Mouse (Mus musculus) liver, embryonic 12.5 days (tissue): ENCODE results near the gene Vstm2b. TPM values are rescaled to one million over a fixed set of nuclear protein-coding genes. Genes with fewer than 3 reads are reported as not detected.

ENCODE experiments used
- ATAC-seq: fragments of 200-750 bp; cut with Nextera tagmentation; 2 replicates; pipeline ENCODE4 v1.8.0; 2017; ENCODE audit warnings: moderate number of reproducible peaks, mild to moderate bottlenecking, moderate library complexity
- H3K27ac ChIP-seq: fragments of 300-500 bp; sonication (generic); 2 replicates; pipeline ENCODE4 v1.5.1; 2016; ENCODE audit warnings: mild to moderate bottlenecking
- H3K27me3 ChIP-seq: fragments of 300-500 bp; sonication (generic); replicated peaks from 2 replicates; pipeline ENCODE4 v1.6.1; 2016; ENCODE audit warnings: mild to moderate bottlenecking, moderate library complexity
- H3K36me3 ChIP-seq: fragments of 300-500 bp; sonication (generic); 2 replicates; pipeline ENCODE4 v1.6.1; 2016; ENCODE audit warnings: mild to moderate bottlenecking, moderate library complexity
- H3K4me1 ChIP-seq: fragments of 300-500 bp; sonication (generic); 2 replicates; pipeline ENCODE4 v1.6.1; 2016
- H3K4me2 ChIP-seq: fragments of 300-500 bp; sonication (generic); 2 replicates; pipeline ENCODE4 v1.6.1; 2016; ENCODE audit warnings: mild to moderate bottlenecking, moderate library complexity
- H3K4me3 ChIP-seq: fragments of 300-500 bp; sonication (generic); 2 replicates; pipeline ENCODE4 v1.5.1; 2016; ENCODE audit warnings: mild to moderate bottlenecking, moderate library complexity
- H3K9ac ChIP-seq: fragments of 300-500 bp; sonication (generic); 2 replicates; pipeline ENCODE4 v1.6.1; 2016; ENCODE audit warnings: mild to moderate bottlenecking, moderate library complexity
- H3K9me3 ChIP-seq: fragments of 300-500 bp; sonication (generic); replicated peaks from 2 replicates; pipeline ENCODE4 v1.6.1; 2016; ENCODE audit warnings: mild to moderate bottlenecking, moderate library complexity
- WGBS: fragments of 180-500 bp; shearing (Covaris S2); methylation state at CpG from one replicate; pipeline ENCODE4 v1.1.7; 2016; ENCODE audit not compliant: insufficient replicate concordance; 5-methylcytosine and 5-hydroxymethylcytosine counted together
- polyA plus RNA-seq: library from polyadenylated mRNA; unstranded; fragments of >200 nt; fragmentation: Nextera tagmentation; extraction: Ambion mirVana; gene quantifications from 2 replicates; pipeline ENCODE4 v1.2.1, GENCODE M21; 2016

Gene Vstm2b
- polyA plus RNA-seq: 0.15 and 0.43 TPM in 2 replicates

- no peaks in the 10 kb centered on the region for H3K36me3 ChIP-seq
- H3K27ac ChIP-seq: no peak within 1 kb of the TSS
- no peaks in the 10 kb centered on the region for H3K9me3 ChIP-seq
- peak within 1 kb of the TSS; percentile 59 for H3K4me2 ChIP-seq
- H3K4me1 ChIP-seq: no peaks in the 10 kb centered on the region
- ATAC-seq: no peak
- WGBS: 6% methylated on average over 26 of the region's 35 CpGs
- no peak within 1 kb of the TSS for H3K9ac ChIP-seq
- peak within 1 kb of the TSS; percentile 35 for H3K4me3 ChIP-seq
- H3K27me3 ChIP-seq: peaks cover 78% of the 10 kb centered on the region
These were observed at the start of gene Vstm2b for GRCm38 (mm10) chr7:40898096-40898710. TSS of gene Vstm2b (plus strand) at chr7:40898328.

GRCm38 (mm10) chr7:40856088-40856625 is 42.0 kb upstream of the Vstm2b start:
- Histone ChIP-seq H3K9me3 (no peaks in the 10 kb centered on the region), H3K27ac (no peak overlapping the region), H3K4me3 (no peak overlapping the region), H3K27me3 (no peaks in the 10 kb centered on the region), H3K4me1 (no peaks in the 10 kb centered on the region), H3K36me3 (no peaks in the 10 kb centered on the region), H3K4me2 (no peak overlapping the region), H3K9ac (no peak overlapping the region)
- no peak for ATAC-seq
- WGBS: 59% methylated on average over 7 of the region's 7 CpGs

- 50% methylated on average over 7 of the region's 7 CpGs for WGBS
- Histone ChIP-seq H3K27ac (no peak overlapping the region), H3K27me3 (no peaks in the 10 kb centered on the region), H3K36me3 (no peaks in the 10 kb centered on the region), H3K4me3 (no peak overlapping the region), H3K4me2 (no peak overlapping the region), H3K4me1 (no peaks in the 10 kb centered on the region), H3K9ac (no peak overlapping the region), H3K9me3 (no peaks in the 10 kb centered on the region)
- no peak for ATAC-seq
These were observed 24.6 kb upstream of the Vstm2b start for GRCm38 (mm10) chr7:40873380-40873990.

- no peaks in the 10 kb centered on the region for H3K27me3 ChIP-seq
- no peak overlapping the region for H3K9ac ChIP-seq
- H3K4me3 ChIP-seq: no peak overlapping the region
- H3K27ac ChIP-seq: no peak overlapping the region
- H3K9me3 ChIP-seq: no peaks in the 10 kb centered on the region
- no peak for ATAC-seq
- no peak overlapping the region for H3K4me2 ChIP-seq
- no peaks in the 10 kb centered on the region for H3K36me3 ChIP-seq
- WGBS: 62% methylated on average over 8 of the region's 8 CpGs
- H3K4me1 ChIP-seq: no peaks in the 10 kb centered on the region
These were observed 13.2 kb upstream of the Vstm2b start for GRCm38 (mm10) chr7:40884855-40885489.

- Histone ChIP-seq H3K9ac (no peak overlapping the region), H3K4me2 (no peak overlapping the region), H3K9me3 (no peaks in the 10 kb centered on the region), H3K27ac (no peak overlapping the region), H3K36me3 (no peaks in the 10 kb centered on the region), H3K27me3 (no peaks in the 10 kb centered on the region), H3K4me3 (no peak overlapping the region), H3K4me1 (no peaks in the 10 kb centered on the region)
- WGBS: 69% methylated on average over 3 of the region's 3 CpGs
- no peak for ATAC-seq
These were observed 9.8 kb upstream of the Vstm2b start for GRCm38 (mm10) chr7:40888358-40888757.

GRCm38 (mm10) chr7:40896964-40897363 is 1.2 kb upstream of the Vstm2b start:
- WGBS: 34% methylated on average over 4 of the region's 4 CpGs
- no peak for ATAC-seq
- Histone ChIP-seq H3K9me3 (no peaks in the 10 kb centered on the region), H3K36me3 (no peaks in the 10 kb centered on the region), H3K4me1 (no peaks in the 10 kb centered on the region), H3K4me2 (no peak overlapping the region), H3K27me3 (peaks cover 66% of the 10 kb centered on the region), H3K9ac (no peak overlapping the region), H3K27ac (no peak overlapping the region), H3K4me3 (no peak overlapping the region)

- H3K36me3 ChIP-seq: no peaks in the 10 kb centered on the region
- peaks cover 84% of the 10 kb centered on the region for H3K27me3 ChIP-seq
- no peak overlapping the region for H3K9ac ChIP-seq
- peak overlapping the region; percentile 35 for H3K4me3 ChIP-seq
- no peaks in the 10 kb centered on the region for H3K4me1 ChIP-seq
- H3K27ac ChIP-seq: no peak overlapping the region
- WGBS: 2% methylated on average over 52 of the region's 70 CpGs
- H3K4me2 ChIP-seq: peak overlapping the region; percentile 59
- H3K9me3 ChIP-seq: no peaks in the 10 kb centered on the region
- no peak for ATAC-seq
These were observed 715 bp downstream of the Vstm2b start for GRCm38 (mm10) chr7:40898711-40899375.

- 2% methylated on average over 61 of the region's 61 CpGs for WGBS
- ATAC-seq: no peak
- Histone ChIP-seq H3K9me3 (no peaks in the 10 kb centered on the region), H3K27ac (no peak overlapping the region), H3K27me3 (peaks cover 86% of the 10 kb centered on the region), H3K4me3 (peak overlapping the region; percentile 35), H3K36me3 (no peaks in the 10 kb centered on the region), H3K9ac (no peak overlapping the region), H3K4me2 (peak overlapping the region; percentile 59), H3K4me1 (no peaks in the 10 kb centered on the region)
These were observed 1.5 kb downstream of the Vstm2b start for GRCm38 (mm10) chr7:40899376-40900265.

GRCm38 (mm10) chr7:40901201-40901600 is 3.1 kb downstream of the Vstm2b start:
- Histone ChIP-seq H3K4me1 (no peaks in the 10 kb centered on the region), H3K4me3 (no peak overlapping the region), H3K4me2 (no peak overlapping the region), H3K9me3 (no peaks in the 10 kb centered on the region), H3K27me3 (peaks cover 78% of the 10 kb centered on the region), H3K9ac (no peak overlapping the region), H3K36me3 (no peaks in the 10 kb centered on the region), H3K27ac (no peak overlapping the region)
- ATAC-seq: no peak
- 6% methylated on average over 16 of the region's 16 CpGs for WGBS

GRCm38 (mm10) chr7:40902506-40902905 is 4.4 kb downstream of the Vstm2b start:
- no peak for ATAC-seq
- Histone ChIP-seq H3K9ac (no peak overlapping the region), H3K36me3 (no peaks in the 10 kb centered on the region), H3K4me3 (no peak overlapping the region), H3K4me1 (no peaks in the 10 kb centered on the region), H3K4me2 (no peak overlapping the region), H3K9me3 (no peaks in the 10 kb centered on the region), H3K27me3 (peaks cover 65% of the 10 kb centered on the region), H3K27ac (no peak overlapping the region)
- WGBS: 29% methylated on average over 28 of the region's 28 CpGs

- no peak for ATAC-seq
- Histone ChIP-seq H3K4me2 (no peak overlapping the region), H3K4me3 (no peak overlapping the region), H3K4me1 (no peaks in the 10 kb centered on the region), H3K27ac (no peak overlapping the region), H3K36me3 (no peaks in the 10 kb centered on the region), H3K9me3 (no peaks in the 10 kb centered on the region), H3K27me3 (peaks cover 25% of the 10 kb centered on the region), H3K9ac (no peak overlapping the region)
- 33% methylated on average over 1 of the region's 1 CpGs for WGBS
These were observed 8.4 kb downstream of the Vstm2b start for GRCm38 (mm10) chr7:40906484-40906883.
